Mouse (Mus musculus): Measurements from ENCODE around the gene Rbm12.
"Not testable (repeated sequence)": the region's sequence is repeated elsewhere in the genome, so short reads cannot be mapped to it uniquely, and the experiment has no call there.

Gene Rbm12

DNA sequence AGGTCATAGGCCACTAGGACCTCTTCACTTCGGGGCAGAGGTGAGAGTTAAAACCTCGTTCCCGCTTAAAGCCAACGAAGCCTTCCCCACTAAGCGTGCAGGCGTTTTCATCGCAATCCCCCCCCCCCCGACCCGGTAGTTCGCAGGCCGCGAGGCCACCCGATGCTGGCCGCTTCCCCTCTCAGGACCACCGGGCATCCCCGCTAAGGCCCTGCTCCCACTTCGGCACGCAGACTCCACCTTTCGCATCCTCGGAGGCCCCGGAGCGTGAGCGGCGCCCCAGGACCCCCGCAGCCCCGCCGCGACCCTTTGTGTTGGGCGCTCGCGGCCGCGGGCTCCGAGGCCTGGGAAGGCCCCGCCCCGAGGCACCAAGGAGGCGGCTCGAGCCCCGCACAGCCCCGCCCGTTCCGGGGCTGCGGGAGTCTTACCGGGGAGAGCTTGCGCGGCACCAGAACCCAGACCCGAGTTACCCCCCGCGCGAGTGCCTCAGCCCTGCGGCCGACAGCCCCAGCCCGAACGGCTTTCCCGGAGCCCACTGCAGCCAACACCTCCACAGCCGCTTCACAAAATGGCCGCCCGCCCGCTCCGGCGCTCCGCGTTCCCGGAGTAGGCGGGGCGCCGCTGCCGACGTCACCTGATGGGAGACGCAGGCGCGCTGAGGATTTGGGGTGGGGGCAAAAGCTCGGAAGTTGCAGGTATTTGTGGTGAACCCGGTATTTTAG, at the start of gene Rbm12, which contains the start of gene Cpne1:
Rbm12 (minus strand) TSS at position 621 of the 722 bp plus-strand sequence.
Cpne1 (minus strand) TSS at position 608 of the 722 bp plus-strand sequence.
- DNase-seq (ENCODE audit: low spot score), result peak; percentile 80

- DNase-seq (ENCODE audit: low spot score), result no peak
Observed at GRCm38 (mm10) chr2:156151538-156151937, 39.8 kb upstream of the Rbm12 start.

- no peak for DNase-seq (ENCODE audit: low spot score)
Observed at GRCm38 (mm10) chr2:156147316-156147915, 35.6 kb upstream of the Rbm12 start.

DNA sequence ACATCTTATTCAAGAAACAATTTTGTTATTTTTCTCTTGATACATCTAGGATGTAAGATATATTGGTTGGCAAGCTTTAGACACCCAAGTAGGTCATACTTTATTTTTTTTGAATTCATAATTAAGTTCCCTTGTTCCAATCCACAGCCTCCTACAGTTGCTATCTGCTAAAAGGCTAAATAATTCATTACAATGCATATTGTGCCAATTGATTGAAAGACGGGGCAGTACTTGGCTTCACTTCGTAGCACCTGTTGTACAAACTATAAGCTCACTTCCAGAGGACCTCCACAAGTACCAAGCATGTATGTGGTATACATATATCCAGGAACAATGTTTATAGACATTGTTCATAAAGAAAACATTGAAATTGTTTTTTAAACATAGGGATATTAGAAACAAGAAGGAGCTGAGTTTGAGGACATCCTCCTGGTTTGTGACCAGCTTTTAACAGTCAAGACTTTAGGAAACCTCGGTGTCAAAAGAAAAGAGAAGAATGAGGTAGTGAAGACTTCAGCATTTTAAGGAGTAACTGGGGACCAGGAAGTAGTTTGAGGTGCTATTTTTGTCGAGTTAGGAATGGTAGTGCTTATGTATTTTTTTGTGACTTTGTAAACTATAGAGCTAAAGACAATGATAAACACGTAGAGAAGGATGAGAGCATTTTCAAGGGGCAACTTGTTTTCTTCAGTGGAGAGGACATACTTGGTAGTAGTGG, 34.7 kb upstream of the Rbm12 start:
- DNase-seq (ENCODE audit: low spot score), result no peak

GRCm38 (mm10) chr2:156145486-156146130, 33.8 kb upstream of the Rbm12 start:
- no peak for DNase-seq (ENCODE audit: low spot score)

DNA sequence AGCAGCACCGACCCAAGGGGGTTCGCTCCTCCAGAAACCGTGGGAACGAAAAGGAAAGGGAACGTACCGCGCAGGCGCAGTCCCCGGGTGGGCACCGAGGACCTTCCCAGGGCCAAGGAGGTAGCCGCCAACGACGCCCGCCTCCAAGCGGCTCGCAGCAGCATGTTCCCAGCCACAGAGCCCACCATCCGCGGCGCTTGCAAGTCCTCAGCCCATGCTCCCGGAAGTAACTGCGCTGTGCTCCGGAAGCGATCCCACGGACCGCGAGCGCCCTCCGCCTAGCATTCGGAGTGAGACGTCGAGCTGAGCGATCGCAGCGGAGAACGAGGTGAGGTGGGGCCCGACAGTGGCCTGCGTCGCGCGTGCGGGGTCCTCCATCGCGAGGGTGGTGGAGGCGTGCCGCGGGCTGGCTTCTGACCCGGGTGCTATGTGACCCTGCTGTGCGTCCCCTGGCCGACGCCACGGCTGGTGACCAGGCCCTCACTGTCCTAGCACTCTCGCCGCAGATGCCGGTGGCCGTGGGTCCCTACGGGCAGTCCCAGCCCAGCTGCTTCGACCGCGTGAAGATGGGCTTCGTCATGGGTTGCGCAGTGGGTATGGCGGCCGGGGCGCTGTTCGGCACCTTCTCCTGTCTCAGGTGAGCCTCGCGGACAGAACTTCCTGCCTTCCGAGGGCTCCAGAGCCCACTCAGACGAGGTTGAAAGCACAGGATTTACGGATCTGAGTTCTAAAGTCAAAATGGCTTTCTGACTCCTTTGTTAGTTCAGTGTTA, 32.4 kb upstream of the Rbm12 start, which contains the start of the genes Romo1 and Nfs1:
Romo1 (plus strand) TSS at position 87 of the 772 bp plus-strand sequence.
Nfs1 (minus strand) TSS at position 234 of the 772 bp plus-strand sequence.
- peak; percentile 87 for DNase-seq (ENCODE audit: low spot score)

- DNase-seq (ENCODE audit: low spot score), result peak; percentile 41
Observed at GRCm38 (mm10) chr2:156143367-156143766, 31.6 kb upstream of the Rbm12 start.

DNA sequence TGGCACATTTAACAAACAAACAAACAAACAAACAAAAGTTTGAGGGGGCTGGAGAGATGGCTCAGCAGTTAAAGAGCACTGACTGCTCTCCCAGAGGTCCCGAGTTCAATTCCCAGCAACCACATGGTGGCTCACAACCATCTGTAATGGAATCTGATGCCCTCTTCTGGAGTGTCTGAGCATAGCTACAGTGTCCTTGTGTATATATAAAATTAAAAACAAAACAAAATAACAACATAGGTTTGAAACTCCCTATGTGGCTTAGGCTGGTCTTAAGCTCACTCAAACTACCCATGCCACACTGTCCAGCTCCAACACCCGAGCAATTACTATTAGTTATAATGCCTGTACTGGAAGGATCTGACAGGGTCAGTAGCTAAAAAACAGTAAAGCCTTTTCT, 31.0 kb upstream of the Rbm12 start:
- DNase-seq (ENCODE audit: low spot score), result no peak

DNA sequence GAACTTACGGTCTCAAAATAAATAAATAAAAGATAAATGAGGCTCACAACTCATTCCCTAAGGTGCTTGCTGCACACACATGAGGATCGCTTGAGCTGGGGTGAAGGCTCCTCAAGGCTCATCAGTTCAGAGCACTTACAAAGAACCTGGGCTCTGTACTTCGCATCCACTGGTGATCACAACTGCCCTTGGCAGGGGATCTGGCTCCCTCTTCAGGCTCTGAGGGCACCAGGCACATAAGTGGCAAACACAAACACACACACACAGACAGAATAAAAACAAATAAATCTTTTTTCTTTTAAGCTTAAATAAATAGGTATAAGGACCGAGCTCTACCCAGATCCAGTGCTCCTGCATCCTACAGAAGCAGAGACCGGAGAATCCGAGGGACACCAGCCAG, 23.9 kb upstream of the Rbm12 start:
- DNase-seq (ENCODE audit: low spot score), result no peak

DNA sequence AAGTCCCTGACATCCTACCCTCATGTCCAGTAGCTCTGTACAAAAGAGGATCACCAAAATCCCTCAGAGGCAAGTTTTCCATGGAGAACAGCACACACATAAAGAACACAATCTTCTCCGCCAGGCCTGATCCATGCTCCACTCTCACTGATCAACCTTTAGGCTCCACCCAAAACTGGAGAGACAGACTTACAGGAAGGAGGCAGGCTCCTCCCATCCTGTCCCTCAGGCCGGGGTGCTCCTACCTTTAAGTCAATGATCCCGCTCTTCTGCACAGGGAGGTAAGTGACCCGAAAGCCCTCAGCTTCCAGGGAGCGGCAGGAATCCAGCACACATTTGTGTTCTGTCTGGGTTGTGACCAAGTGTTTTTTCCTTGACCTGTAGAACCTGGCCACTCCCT, 22.4 kb upstream of the Rbm12 start:
- DNase-seq (ENCODE audit: low spot score), result no peak

GRCm38 (mm10) chr2:156126992-156127391, 15.2 kb upstream of the Rbm12 start, which contains the start of gene Gm28036:
Gene Gm28036, minus strand, starts transcription at chr2:156127092.
- DNase-seq (ENCODE audit: low spot score), result no peak

DNA sequence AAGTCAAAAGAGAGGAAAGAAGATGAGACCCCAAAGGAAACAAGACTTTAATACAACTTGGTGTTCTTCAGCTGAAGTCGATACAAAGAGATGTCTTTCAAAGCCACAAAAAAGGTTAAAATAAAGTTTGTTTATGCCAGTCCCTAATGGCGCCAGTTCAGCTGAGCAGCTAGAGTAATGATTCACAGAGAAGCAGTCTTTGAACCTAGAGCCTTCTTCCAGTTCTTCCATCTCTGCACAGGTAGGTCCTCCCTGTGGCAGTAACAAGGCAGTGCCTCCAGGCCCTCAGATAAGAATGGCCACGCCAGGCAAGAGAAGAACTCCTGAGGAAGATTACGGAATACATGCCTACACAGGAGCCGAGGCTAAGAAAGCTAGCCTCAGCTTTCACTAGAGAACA, 12.0 kb upstream of the Rbm12 start:
- no peak for DNase-seq (ENCODE audit: low spot score)

- no peak for DNase-seq (ENCODE audit: low spot score)
Observed at GRCm38 (mm10) chr2:156119566-156119965, 7.8 kb upstream of the Rbm12 start.

- not testable (repeated sequence) for DNase-seq (ENCODE audit: low spot score)
Observed at GRCm38 (mm10) chr2:156112080-156112423, 274 bp upstream of the Rbm12 start.

- DNase-seq (ENCODE audit: low spot score), result peak; percentile 60
Observed at GRCm38 (mm10) chr2:156110627-156111357, 986 bp downstream of the Rbm12 start.

- no peak for DNase-seq (ENCODE audit: low spot score)
Observed at GRCm38 (mm10) chr2:156091926-156092325, 19.9 kb downstream of the Rbm12 start.

GRCm38 (mm10) chr2:156089799-156090198, 22.0 kb downstream of the Rbm12 start:
- DNase-seq (ENCODE audit: low spot score), result no peak

DNA sequence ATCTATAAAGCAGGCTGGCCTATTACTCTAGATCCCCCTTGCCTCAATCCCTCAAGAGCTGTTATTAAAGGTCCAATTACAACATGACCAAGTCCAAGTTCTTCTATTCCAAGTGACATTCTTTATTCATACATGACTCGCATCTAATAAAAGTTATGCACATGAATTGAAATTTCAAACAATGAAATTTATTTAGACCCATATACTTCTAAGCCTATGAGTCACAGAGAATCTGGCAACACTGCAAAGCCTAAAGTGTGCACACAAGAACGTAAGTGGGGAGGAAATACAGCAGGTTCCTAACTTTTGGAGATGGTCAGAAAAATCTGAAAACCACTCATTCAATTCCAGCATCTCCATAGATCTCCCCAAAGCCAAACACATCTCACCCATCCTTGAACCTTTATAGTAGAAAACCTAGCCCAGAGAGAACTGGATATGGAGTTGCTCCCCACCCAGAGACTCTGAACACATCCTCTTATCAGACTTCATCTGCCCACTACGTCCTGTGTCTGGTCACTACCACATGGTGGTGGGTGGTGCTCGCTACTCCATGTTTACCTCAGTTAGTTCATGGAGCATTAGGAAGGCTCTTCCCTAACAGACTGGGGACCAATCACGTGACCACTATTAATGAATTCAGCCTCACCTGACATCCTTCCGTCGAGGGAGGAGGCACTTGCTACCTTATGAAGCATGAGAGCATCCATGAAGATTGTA, 24.2 kb downstream of the Rbm12 start:
- DNase-seq (ENCODE audit: low spot score), result no peak

DNA sequence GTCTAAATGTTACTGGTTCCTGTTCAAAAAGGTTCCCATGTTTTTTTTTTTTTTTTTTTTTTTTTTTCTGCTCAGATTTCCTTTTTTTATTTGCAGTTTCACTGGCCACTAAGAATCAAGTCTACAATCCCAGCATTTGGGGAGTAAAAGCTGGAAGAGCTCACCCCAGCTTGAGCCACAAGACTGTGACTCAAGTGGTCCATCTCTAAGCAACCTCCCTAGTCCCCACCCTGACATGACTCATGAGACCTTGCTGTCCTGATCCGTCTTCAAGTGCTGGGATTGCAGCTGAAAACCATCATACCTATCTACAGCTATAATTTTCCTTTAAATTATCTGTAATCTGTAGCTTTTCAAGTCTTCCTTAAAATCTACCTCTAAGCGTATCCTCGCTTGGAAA, 27.2 kb downstream of the Rbm12 start:
- no peak for DNase-seq (ENCODE audit: low spot score)

DNA sequence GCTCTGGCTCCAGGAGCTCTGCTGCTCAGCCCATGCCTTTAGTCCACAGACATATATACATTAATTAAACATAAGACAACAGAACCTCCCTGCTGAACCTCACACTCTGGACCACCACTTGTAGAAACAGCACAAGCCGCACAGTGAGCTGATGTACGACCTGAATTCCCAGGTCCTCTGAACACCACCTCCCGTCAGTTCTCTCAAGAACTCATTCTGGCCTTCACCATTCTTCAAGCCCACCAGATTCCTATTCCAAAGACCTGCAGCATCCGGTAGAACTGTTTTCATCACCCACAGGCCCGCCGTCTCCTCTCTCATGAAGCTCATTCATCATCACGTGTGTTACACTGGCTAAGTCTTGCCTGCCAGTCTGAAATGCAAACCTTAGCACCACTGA, 31.4 kb downstream of the Rbm12 start:
- no peak for DNase-seq (ENCODE audit: low spot score)

Measured in c-Kit-positive CD71-positive TER-119-positive erythroid progenitor cells, embryonic 14.5 days (primary cell).